Mouse (Mus musculus): ENCODE data around the gene Bcas3. TPM values are rescaled to one million over a fixed set of nuclear protein-coding genes. Genes with fewer than 3 reads are reported as not detected.

Gene Bcas3
- total and polyA plus RNA-seq, 3 experiments, result 20.1 to 61.0 (median 41.3) TPM

DNA sequence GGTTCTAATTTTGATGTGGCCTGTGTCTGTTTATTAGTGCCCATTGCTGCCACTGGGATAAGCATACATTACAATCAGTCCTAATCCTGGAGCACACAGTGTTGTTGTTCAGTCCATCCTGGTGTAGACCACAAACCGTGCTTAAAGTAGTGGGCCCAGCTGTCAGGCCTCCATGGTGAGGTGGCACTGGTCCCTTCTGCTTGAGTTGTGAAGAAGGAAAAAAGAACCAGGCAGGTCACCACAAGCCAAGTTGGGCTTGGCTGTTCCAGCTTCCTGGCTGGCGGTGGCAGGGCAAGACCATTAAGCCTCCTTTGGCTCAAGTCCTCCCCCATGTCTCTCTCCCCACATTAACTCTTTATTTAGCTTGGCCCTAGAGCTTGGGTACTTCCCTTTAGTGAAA, 376.8 kb downstream of the Bcas3 start:
- no peaks in the 10 kb centered on the region for H3K36me3 ChIP-seq (replicated peaks)
- peaks cover 7% of the 10 kb centered on the region; the same call in 1 of the 2 replicates for H3K27me3 ChIP-seq (ENCODE audit: insufficient read depth, low read length)
- DNase-seq (ENCODE audit: low spot score) (no peak), ATAC-seq (ENCODE audit: extremely low read depth, insufficient number of reproducible peaks, low FRiP score, poor library complexity, severe bottlenecking) (no peak)
- no peaks in the 10 kb centered on the region for H3K9me3 ChIP-seq (replicated peaks)
- TF ChIP-seq GATA2 (IDR thresholded peaks at IDR 0.05; ENCODE audit: borderline replicate concordance, low read depth, low read length) (no peak), GATA1 (IDR thresholded peaks at IDR 0.05; ENCODE audit: borderline replicate concordance, low read length) (no peak), TAL1 (conservative IDR thresholded peaks at IDR 0.05; ENCODE audit: low read depth, low read length) (no peak), CTCF (IDR thresholded peaks at IDR 0.05; ENCODE audit: low read depth, low read length) (no peak), POLR2AphosphoS5 (IDR thresholded peaks at IDR 0.05; ENCODE audit: insufficient replicate concordance, low read depth, low read length) (no peak)
- no peak overlapping the region for H3K4me3 ChIP-seq (ENCODE audit: low read depth, low read length)
- no peaks in the 10 kb centered on the region for H3K4me1 ChIP-seq (ENCODE audit: insufficient read depth, low read depth, low read length)

DNA sequence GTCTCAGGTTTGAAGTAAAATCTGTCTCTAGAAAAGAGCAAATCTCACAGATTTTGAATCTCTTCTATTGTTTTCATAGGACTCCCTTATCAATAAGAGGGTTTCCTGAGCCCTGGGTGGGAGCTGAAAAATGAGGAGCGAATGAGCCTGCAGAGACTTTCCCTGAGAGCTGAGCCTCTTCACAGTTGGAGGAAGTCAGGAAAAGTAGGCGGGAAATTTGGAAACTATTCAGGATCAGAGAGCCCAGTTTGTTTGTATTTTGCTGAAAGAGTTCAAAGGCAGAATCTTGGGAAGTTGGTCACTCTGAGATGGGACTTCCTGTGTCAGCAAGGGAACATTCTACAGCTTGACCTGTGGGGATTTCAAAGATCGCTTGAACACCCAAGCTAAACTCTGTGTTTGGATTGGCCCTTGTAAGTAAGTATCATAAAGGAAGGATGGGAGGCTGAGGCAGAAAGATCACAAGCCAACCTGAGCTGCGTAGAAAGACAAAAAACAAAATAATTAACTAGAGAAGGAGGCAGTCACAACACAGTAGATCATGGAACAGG, 379.6 kb downstream of the Bcas3 start:
- H3K36me3 ChIP-seq (replicated peaks), result no peaks in the 10 kb centered on the region
- no peaks in the 10 kb centered on the region for H3K4me1 ChIP-seq (ENCODE audit: insufficient read depth, low read depth, low read length)
- peaks cover 10% of the 10 kb centered on the region for H3K27me3 ChIP-seq (ENCODE audit: insufficient read depth, low read length)
- no peaks in the 10 kb centered on the region for H3K9me3 ChIP-seq (replicated peaks)
- ATAC-seq (ENCODE audit: extremely low read depth, insufficient number of reproducible peaks, low FRiP score, poor library complexity, severe bottlenecking) (no peak), DNase-seq (ENCODE audit: low spot score) (no peak)
- no peak overlapping the region for H3K4me3 ChIP-seq (ENCODE audit: low read depth, low read length)
- TF ChIP-seq TAL1 (conservative IDR thresholded peaks at IDR 0.05; ENCODE audit: low read depth, low read length) (no peak), CTCF (IDR thresholded peaks at IDR 0.05; ENCODE audit: low read depth, low read length) (no peak), POLR2AphosphoS5 (IDR thresholded peaks at IDR 0.05; ENCODE audit: insufficient replicate concordance, low read depth, low read length) (no peak), GATA2 (IDR thresholded peaks at IDR 0.05; ENCODE audit: borderline replicate concordance, low read depth, low read length) (no peak), GATA1 (IDR thresholded peaks at IDR 0.05; ENCODE audit: borderline replicate concordance, low read length) (no peak)

DNA sequence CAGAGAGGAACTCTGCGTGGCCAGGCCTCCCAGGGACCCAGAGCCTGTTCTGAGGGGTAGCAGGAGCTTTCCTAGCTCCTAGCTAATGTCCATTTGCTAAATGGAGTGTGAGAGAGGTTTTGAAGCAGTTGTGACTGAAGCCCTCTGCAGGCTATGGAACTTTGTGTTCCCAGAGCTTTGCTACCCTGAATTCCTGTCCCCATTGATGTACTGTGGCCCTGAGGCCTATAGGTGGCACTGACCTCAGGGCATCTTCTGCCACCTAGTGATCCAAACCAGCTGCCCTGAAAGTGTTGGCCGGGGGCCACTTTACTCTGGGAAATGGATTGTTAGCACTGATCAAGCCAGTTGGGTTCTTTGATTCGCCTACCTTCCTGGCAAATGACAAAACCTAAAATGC, 380.6 kb downstream of the Bcas3 start:
- peaks cover 10% of the 10 kb centered on the region for H3K27me3 ChIP-seq (ENCODE audit: insufficient read depth, low read length)
- H3K4me1 ChIP-seq (ENCODE audit: insufficient read depth, low read depth, low read length), result no peaks in the 10 kb centered on the region
- TF ChIP-seq TAL1 (conservative IDR thresholded peaks at IDR 0.05; ENCODE audit: low read depth, low read length), result no peak
- TF ChIP-seq GATA2 (IDR thresholded peaks at IDR 0.05; ENCODE audit: borderline replicate concordance, low read depth, low read length), result no peak
- TF ChIP-seq POLR2AphosphoS5 (IDR thresholded peaks at IDR 0.05; ENCODE audit: insufficient replicate concordance, low read depth, low read length), result no peak
- no peak for TF ChIP-seq CTCF (IDR thresholded peaks at IDR 0.05; ENCODE audit: low read depth, low read length)
- no peak for TF ChIP-seq GATA1 (IDR thresholded peaks at IDR 0.05; ENCODE audit: borderline replicate concordance, low read length)
- no peak overlapping the region for H3K4me3 ChIP-seq (ENCODE audit: low read depth, low read length)
- H3K36me3 ChIP-seq (replicated peaks), result no peaks in the 10 kb centered on the region
- no peak for ATAC-seq (ENCODE audit: extremely low read depth, insufficient number of reproducible peaks, low FRiP score, poor library complexity, severe bottlenecking)
- DNase-seq (ENCODE audit: low spot score), result no peak
- no peaks in the 10 kb centered on the region for H3K9me3 ChIP-seq (replicated peaks)

GRCm38 (mm10) chr11:85734317-85735211, 381.6 kb downstream of the Bcas3 start:
- Histone ChIP-seq H3K27me3 (ENCODE audit: insufficient read depth, low read length) (peaks cover 10% of the 10 kb centered on the region), H3K9me3 (replicated peaks) (no peaks in the 10 kb centered on the region), H3K4me3 (ENCODE audit: low read depth, low read length) (no peak overlapping the region), H3K4me1 (ENCODE audit: insufficient read depth, low read depth, low read length) (no peaks in the 10 kb centered on the region), H3K36me3 (replicated peaks) (no peaks in the 10 kb centered on the region)
- ATAC-seq (ENCODE audit: extremely low read depth, insufficient number of reproducible peaks, low FRiP score, poor library complexity, severe bottlenecking), result no peak
- no peak for DNase-seq (ENCODE audit: low spot score)
- TF ChIP-seq GATA2 (IDR thresholded peaks at IDR 0.05; ENCODE audit: borderline replicate concordance, low read depth, low read length) (no peak), GATA1 (IDR thresholded peaks at IDR 0.05; ENCODE audit: borderline replicate concordance, low read length) (no peak)

GRCm38 (mm10) chr11:85737227-85737626, 384.3 kb downstream of the Bcas3 start:
- Histone ChIP-seq H3K4me3 (ENCODE audit: low read depth, low read length) (no peak overlapping the region), H3K4me1 (ENCODE audit: insufficient read depth, low read depth, low read length) (no peaks in the 10 kb centered on the region), H3K36me3 (replicated peaks) (no peaks in the 10 kb centered on the region), H3K27me3 (ENCODE audit: insufficient read depth, low read length) (peaks cover 22% of the 10 kb centered on the region), H3K9me3 (replicated peaks) (no peaks in the 10 kb centered on the region)
- no peak for DNase-seq (ENCODE audit: low spot score)
- no peak for ATAC-seq (ENCODE audit: extremely low read depth, insufficient number of reproducible peaks, low FRiP score, poor library complexity, severe bottlenecking)
- no peak for TF ChIP-seq CTCF (IDR thresholded peaks at IDR 0.05; ENCODE audit: low read depth, low read length)
- no peak for TF ChIP-seq TAL1 (conservative IDR thresholded peaks at IDR 0.05; ENCODE audit: low read depth, low read length)
- TF ChIP-seq GATA1 (IDR thresholded peaks at IDR 0.05; ENCODE audit: borderline replicate concordance, low read length), result no peak
- TF ChIP-seq POLR2AphosphoS5 (IDR thresholded peaks at IDR 0.05; ENCODE audit: insufficient replicate concordance, low read depth, low read length), result no peak
- no peak for TF ChIP-seq GATA2 (IDR thresholded peaks at IDR 0.05; ENCODE audit: borderline replicate concordance, low read depth, low read length)

GRCm38 (mm10) chr11:85737893-85738292, 384.9 kb downstream of the Bcas3 start:
- TF ChIP-seq CTCF (IDR thresholded peaks at IDR 0.05; ENCODE audit: low read depth, low read length) (no peak), TAL1 (conservative IDR thresholded peaks at IDR 0.05; ENCODE audit: low read depth, low read length) (no peak), GATA2 (IDR thresholded peaks at IDR 0.05; ENCODE audit: borderline replicate concordance, low read depth, low read length) (no peak), GATA1 (IDR thresholded peaks at IDR 0.05; ENCODE audit: borderline replicate concordance, low read length) (no peak), POLR2AphosphoS5 (IDR thresholded peaks at IDR 0.05; ENCODE audit: insufficient replicate concordance, low read depth, low read length) (no peak)
- DNase-seq (ENCODE audit: low spot score), result no peak
- H3K9me3 ChIP-seq (replicated peaks), result no peaks in the 10 kb centered on the region
- no peak overlapping the region for H3K4me3 ChIP-seq (ENCODE audit: low read depth, low read length)
- H3K27me3 ChIP-seq (ENCODE audit: insufficient read depth, low read length), result peaks cover 24% of the 10 kb centered on the region
- no peaks in the 10 kb centered on the region for H3K36me3 ChIP-seq (replicated peaks)
- H3K4me1 ChIP-seq (ENCODE audit: insufficient read depth, low read depth, low read length), result no peaks in the 10 kb centered on the region
- no peak for ATAC-seq (ENCODE audit: extremely low read depth, insufficient number of reproducible peaks, low FRiP score, poor library complexity, severe bottlenecking)

All from G1E (cell line).